ENCODE assay signal across 9 mouse cellular contexts in the genomic region with DNA sequence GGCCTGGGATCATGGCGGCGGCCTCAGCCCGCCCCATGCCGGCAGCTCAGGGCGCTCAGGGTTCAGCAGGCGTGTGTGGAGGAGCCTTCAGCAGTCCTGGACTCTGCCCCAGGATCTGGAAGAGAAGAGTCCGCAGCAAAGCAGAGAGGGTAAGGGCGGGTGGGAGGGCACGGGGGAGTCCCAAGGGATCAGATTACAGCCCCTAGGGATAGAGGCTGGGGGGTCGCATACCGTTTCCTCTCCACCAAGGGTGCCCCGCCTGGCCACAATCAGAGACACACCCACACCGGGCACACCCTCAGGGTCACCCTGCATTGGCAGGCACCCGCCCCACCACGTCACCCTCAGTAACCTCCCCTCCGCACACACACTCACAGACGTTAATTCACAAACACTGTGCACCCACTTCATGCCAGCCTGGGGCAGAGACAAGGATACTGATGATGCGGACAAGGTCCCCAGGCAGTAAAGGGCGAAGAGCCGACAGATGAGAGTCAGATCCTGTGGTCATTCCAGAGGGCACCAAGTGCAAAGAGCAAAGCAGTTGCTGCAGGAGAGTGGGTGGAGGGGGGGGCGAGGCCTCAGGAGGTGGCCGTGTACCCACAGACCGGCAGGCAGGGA. TPM values are rescaled to one million over a fixed set of nuclear protein-coding genes. Genes with fewer than 3 reads are reported as not detected.
DNase-seq lines count a peak whose midpoint lies in the region; ATAC-seq and TF ChIP-seq lines count a peak whose summit lies in the region.
"Had no signal": no experiment of that assay in that cellular context is flagged by ENCODE, and none has a peak within 500 bp of the region (broad histone marks: within the 10 kb centered on the region; RNA-seq: fewer than 3 reads in every experiment).

No protein-coding gene starts in this region.

- H3K4me1 ChIP-seq in forebrain, embryonic 12.5 days = peaks cover 53% of the 10 kb centered on the region
- H3K4me1 ChIP-seq in forebrain, postnatal 0 days (ENCODE audit: insufficient read depth) = no peaks in the 10 kb centered on the region
- peaks cover 9% of the 10 kb centered on the region; the same call in 1 of the 2 replicates for H3K4me1 ChIP-seq in hindbrain, postnatal 0 days (ENCODE audit: insufficient read depth, low read length)
- peaks cover 23% of the 10 kb centered on the region; the same call in 1 of the 2 replicates for H3K4me1 ChIP-seq in lung, embryonic 14.5 days (ENCODE audit: insufficient read depth)

- DNase-seq in forebrain, postnatal 0 days = no peak
- DNase-seq in hindbrain, postnatal 0 days (ENCODE audit: low spot score) = no peak
- peak; percentile 31 for DNase-seq in lung, embryonic 14.5 days
- no peak for DNase-seq in spleen, postnatal 14 days (ENCODE audit: low spot score in 2 of 2)

- H3K27me3 ChIP-seq in forebrain, embryonic 12.5 days = peaks cover 3% of the 10 kb centered on the region; the same call in 1 of the 2 replicates
- H3K27me3 ChIP-seq in forebrain, postnatal 0 days (ENCODE audit: insufficient read depth, low read length) = no peaks in the 10 kb centered on the region
- no peaks in the 10 kb centered on the region for H3K27me3 ChIP-seq in C2C12 (ENCODE audit: control insufficient read depth, insufficient read depth, insufficient read length)
- no peaks in the 10 kb centered on the region for H3K27me3 ChIP-seq in hindbrain, postnatal 0 days (ENCODE audit: insufficient read depth, low read length)
- H3K27me3 ChIP-seq in lung, embryonic 14.5 days (ENCODE audit: insufficient read depth, low read length) = no peaks in the 10 kb centered on the region
- H3K27me3 ChIP-seq: CH12.LX had no signal

- ATAC-seq in forebrain, embryonic 12.5 days (ENCODE audit: low FRiP score) = no peak
- ATAC-seq in forebrain, postnatal 0 days = no peak
- no peak for ATAC-seq in hindbrain, postnatal 0 days
- 0 out of 2 replicates have a peak, but pooled peaks have one; percentile 4 for ATAC-seq in lung, embryonic 14.5 days (ENCODE audit: insufficient read depth)
- no peak for ATAC-seq in cerebellum, adult (ENCODE audit: insufficient number of reproducible peaks, low FRiP score, low TSS enrichment)
- ATAC-seq in granulocyte monocyte progenitor cell, adult 5-6 weeks (replicated peaks; ENCODE audit: poor library complexity, severe bottlenecking) = no peak

- H3K79me2 ChIP-seq in C2C12 (ENCODE audit: control insufficient read depth, insufficient read depth) = no peaks in the 10 kb centered on the region

- no peak for TF ChIP-seq CTCF in forebrain, postnatal 0 days (IDR thresholded peaks at IDR 0.05; ENCODE audit: low read depth)
- no peak for TF ChIP-seq CTCF in C2C12 (IDR thresholded peaks at IDR 0.05; ENCODE audit: control insufficient read depth, insufficient read depth, insufficient read length)
- no peak for TF ChIP-seq CTCF in hindbrain, postnatal 0 days (IDR thresholded peaks at IDR 0.05; ENCODE audit: low read depth)
- TF ChIP-seq CTCF in lung, embryonic 14.5 days (IDR thresholded peaks at IDR 0.05; ENCODE audit: low read depth) = no peak

- WGBS in forebrain, embryonic 12.5 days = 41% methylated on average over 23 of the region's 23 CpGs
- WGBS in forebrain, postnatal 0 days = 50% methylated on average over 23 of the region's 23 CpGs
- 43% methylated on average over 21 of the region's 23 CpGs for WGBS in hindbrain, postnatal 0 days
- 30% methylated on average over 23 of the region's 23 CpGs for WGBS in lung, embryonic 14.5 days

- H3K27ac ChIP-seq in forebrain, embryonic 12.5 days = 0 out of 2 replicates have a peak overlapping the region, but pooled peaks have one; percentile 1
- H3K27ac ChIP-seq in forebrain, postnatal 0 days (ENCODE audit: low read depth, low read length) = no peak overlapping the region
- H3K27ac ChIP-seq in hindbrain, postnatal 0 days = no peak overlapping the region
- peak overlapping the region; percentile 10; the same call in 1 of the 2 replicates for H3K27ac ChIP-seq in lung, embryonic 14.5 days (ENCODE audit: low read depth)

- H3K9me3 ChIP-seq in forebrain, embryonic 12.5 days = no peaks in the 10 kb centered on the region
- H3K9me3 ChIP-seq in forebrain, postnatal 0 days (ENCODE audit: low read length) = no peaks in the 10 kb centered on the region
- H3K9me3 ChIP-seq in hindbrain, postnatal 0 days (ENCODE audit: low read length) = no peaks in the 10 kb centered on the region
- no peaks in the 10 kb centered on the region for H3K9me3 ChIP-seq in lung, embryonic 14.5 days (ENCODE audit: low read depth, low read length)

- H3K9ac ChIP-seq in forebrain, embryonic 12.5 days = 0 out of 2 replicates have a peak overlapping the region, but pooled peaks have one; percentile 21
- H3K9ac ChIP-seq in forebrain, postnatal 0 days = no peak overlapping the region
- H3K9ac ChIP-seq in hindbrain, postnatal 0 days (replicated peaks; ENCODE audit: low read length) = no peak overlapping the region; the same call in 1 of the 2 replicates
- H3K9ac ChIP-seq in lung, embryonic 14.5 days = peak overlapping the region; percentile 9; the same call in 1 of the 2 replicates

- H3K4me3 ChIP-seq in forebrain, embryonic 12.5 days (replicated peaks) = no peak overlapping the region
- H3K4me3 ChIP-seq in forebrain, postnatal 0 days (ENCODE audit: low read depth, low read length) = no peak overlapping the region
- peak overlapping the region; percentile 32 for H3K4me3 ChIP-seq in C2C12 (ENCODE audit: insufficient read depth, poor library complexity, severe bottlenecking)
- no peak overlapping the region for H3K4me3 ChIP-seq in hindbrain, postnatal 0 days (ENCODE audit: low read length)
- H3K4me3 ChIP-seq in lung, embryonic 14.5 days (ENCODE audit: low read depth, low read length) = 0 out of 2 replicates have a peak overlapping the region, but pooled peaks have one; percentile 7

- H3K79me3 ChIP-seq in C2C12 (ENCODE audit: low read depth) = no peaks in the 10 kb centered on the region

- peak overlapping the region; percentile 50 for H3ac ChIP-seq in C2C12 (ENCODE audit: control insufficient read depth, insufficient read length, low read depth)

- peak overlapping the region; percentile 15; the same call in 1 of the 2 replicates for H3K4me2 ChIP-seq in forebrain, embryonic 12.5 days
- no peak overlapping the region for H3K4me2 ChIP-seq in forebrain, postnatal 0 days (ENCODE audit: low read depth)
- H3K4me2 ChIP-seq in hindbrain, postnatal 0 days (ENCODE audit: low read depth, low read length) = 0 out of 2 replicates have a peak overlapping the region, but pooled peaks have one; percentile 10
- peak overlapping the region; percentile 25; the same call in 1 of the 2 replicates for H3K4me2 ChIP-seq in lung, embryonic 14.5 days

- H3K36me3 ChIP-seq in forebrain, embryonic 12.5 days (replicated peaks) = no peaks in the 10 kb centered on the region
- H3K36me3 ChIP-seq in forebrain, postnatal 0 days (ENCODE audit: insufficient read depth) = no peaks in the 10 kb centered on the region
- no peaks in the 10 kb centered on the region for H3K36me3 ChIP-seq in C2C12 (ENCODE audit: control insufficient read depth, insufficient read depth)
- no peaks in the 10 kb centered on the region for H3K36me3 ChIP-seq in hindbrain, postnatal 0 days (ENCODE audit: insufficient read depth, low read length)
- H3K36me3 ChIP-seq in lung, embryonic 14.5 days (ENCODE audit: insufficient read depth) = no peaks in the 10 kb centered on the region

RNA-seq across cellular contexts. Expression of a gene that starts 3.9 kb away (rescaled TPM):
- 1.7 and 2.6 TPM in 2 replicates for polyA plus RNA-seq in forebrain, embryonic 12.5 days (2016; fragmentation: Nextera tagmentation; extraction: Ambion mirVana)
- total RNA-seq in forebrain, postnatal 0 days (2014; rRNA removed) = 6.5 and 6.6 TPM in 2 replicates
- polyA plus RNA-seq in forebrain, postnatal 0 days (2015; fragmentation: Nextera tagmentation; extraction: Ambion mirVana) = 3.9 and 4.4 TPM in 2 replicates
- 13.7 TPM for polyA plus RNA-seq in C2C12 (2012; fragmentation: generic; extraction: Trizol)
- total RNA-seq in hindbrain, postnatal 0 days (2014; rRNA removed) = 11.2 and 14.6 TPM in 2 replicates
- polyA plus RNA-seq in hindbrain, postnatal 0 days (2015; fragmentation: Nextera tagmentation; extraction: Ambion mirVana) = 8.3 and 9.0 TPM in 2 replicates
- polyA plus RNA-seq in lung, embryonic 14.5 days (2014; fragmentation: Nextera tagmentation; extraction: Ambion mirVana) = 5.1 and 5.3 TPM in 2 replicates
- total RNA-seq in granulocyte monocyte progenitor cell, adult 5-6 weeks (2014; fragmentation: Nextera tagmentation) = not detected in 2 replicates
- total RNA-seq in granulocyte monocyte progenitor cell, adult 5-6 weeks (2017) = not detected in 2 replicates

RNA-seq across cellular contexts. Expression of a gene that starts 17.7 kb away (rescaled TPM):
- polyA plus RNA-seq in forebrain, embryonic 12.5 days (2016; fragmentation: Nextera tagmentation; extraction: Ambion mirVana) = 22.1 and 26.3 TPM in 2 replicates
- total RNA-seq in forebrain, postnatal 0 days (2014; rRNA removed) = 11.7 and 13.8 TPM in 2 replicates
- 6.2 and 7.4 TPM in 2 replicates for polyA plus RNA-seq in forebrain, postnatal 0 days (2015; fragmentation: Nextera tagmentation; extraction: Ambion mirVana)
- 71.7 TPM for polyA plus RNA-seq in C2C12 (2012; fragmentation: generic; extraction: Trizol)
- 7.6 and 10.9 TPM in 2 replicates for total RNA-seq in hindbrain, postnatal 0 days (2014; rRNA removed)
- polyA plus RNA-seq in hindbrain, postnatal 0 days (2015; fragmentation: Nextera tagmentation; extraction: Ambion mirVana) = 9.0 and 9.3 TPM in 2 replicates
- polyA plus RNA-seq in lung, embryonic 14.5 days (2014; fragmentation: Nextera tagmentation; extraction: Ambion mirVana) = 57.9 and 64.6 TPM in 2 replicates
- total RNA-seq in granulocyte monocyte progenitor cell, adult 5-6 weeks (2014; fragmentation: Nextera tagmentation) = 89.9 and 105 TPM in 2 replicates
- total RNA-seq in granulocyte monocyte progenitor cell, adult 5-6 weeks (2017) = 46.9 and 76.8 TPM in 2 replicates

RNA-seq across cellular contexts. Expression of a gene that starts 24.5 kb away (rescaled TPM):
- polyA plus RNA-seq in forebrain, embryonic 12.5 days (2016; fragmentation: Nextera tagmentation; extraction: Ambion mirVana) = 0.80 and 1.2 TPM in 2 replicates
- total RNA-seq in forebrain, postnatal 0 days (2014; rRNA removed) = 1.00 and 2.9 TPM in 2 replicates
- 1.3 and 1.5 TPM in 2 replicates for polyA plus RNA-seq in forebrain, postnatal 0 days (2015; fragmentation: Nextera tagmentation; extraction: Ambion mirVana)
- 0.28 TPM for polyA plus RNA-seq in C2C12 (2012; fragmentation: generic; extraction: Trizol)
- total RNA-seq in hindbrain, postnatal 0 days (2014; rRNA removed) = 3.3 and 4.9 TPM in 2 replicates
- 1.7 and 1.9 TPM in 2 replicates for polyA plus RNA-seq in hindbrain, postnatal 0 days (2015; fragmentation: Nextera tagmentation; extraction: Ambion mirVana)
- 0.73 and 1.4 TPM in 2 replicates for polyA plus RNA-seq in lung, embryonic 14.5 days (2014; fragmentation: Nextera tagmentation; extraction: Ambion mirVana)
- 0.34 TPM in 1 of 2 replicates, not detected in the other for total RNA-seq in granulocyte monocyte progenitor cell, adult 5-6 weeks (2014; fragmentation: Nextera tagmentation)
- 0.26 and 0.46 TPM in 2 replicates for total RNA-seq in granulocyte monocyte progenitor cell, adult 5-6 weeks (2017)

RNA-seq across cellular contexts. Expression of a gene that starts 26.5 kb away (rescaled TPM):
- 13.7 and 14.2 TPM in 2 replicates for polyA plus RNA-seq in forebrain, embryonic 12.5 days (2016; fragmentation: Nextera tagmentation; extraction: Ambion mirVana)
- 15.8 and 27.0 TPM in 2 replicates for total RNA-seq in forebrain, postnatal 0 days (2014; rRNA removed)
- polyA plus RNA-seq in forebrain, postnatal 0 days (2015; fragmentation: Nextera tagmentation; extraction: Ambion mirVana) = 18.8 and 21.3 TPM in 2 replicates
- 8.2 TPM for polyA plus RNA-seq in C2C12 (2012; fragmentation: generic; extraction: Trizol)
- total RNA-seq in hindbrain, postnatal 0 days (2014; rRNA removed) = 29.9 and 32.8 TPM in 2 replicates
- 17.8 and 19.4 TPM in 2 replicates for polyA plus RNA-seq in hindbrain, postnatal 0 days (2015; fragmentation: Nextera tagmentation; extraction: Ambion mirVana)
- 14.7 and 17.2 TPM in 2 replicates for polyA plus RNA-seq in lung, embryonic 14.5 days (2014; fragmentation: Nextera tagmentation; extraction: Ambion mirVana)
- 7.1 and 18.2 TPM in 2 replicates for total RNA-seq in granulocyte monocyte progenitor cell, adult 5-6 weeks (2014; fragmentation: Nextera tagmentation)
- total RNA-seq in granulocyte monocyte progenitor cell, adult 5-6 weeks (2017) = 5.5 and 8.2 TPM in 2 replicates

RNA-seq across cellular contexts. Expression of a gene that starts 28.4 kb away (rescaled TPM):
- polyA plus RNA-seq in forebrain, embryonic 12.5 days (2016; fragmentation: Nextera tagmentation; extraction: Ambion mirVana) = 6.9 and 8.4 TPM in 2 replicates
- total RNA-seq in forebrain, postnatal 0 days (2014; rRNA removed) = 3.5 and 3.9 TPM in 2 replicates
- polyA plus RNA-seq in forebrain, postnatal 0 days (2015; fragmentation: Nextera tagmentation; extraction: Ambion mirVana) = 1.9 and 2.0 TPM in 2 replicates
- 1.2 TPM for polyA plus RNA-seq in C2C12 (2012; fragmentation: generic; extraction: Trizol)
- total RNA-seq in hindbrain, postnatal 0 days (2014; rRNA removed) = 3.4 and 7.7 TPM in 2 replicates
- polyA plus RNA-seq in hindbrain, postnatal 0 days (2015; fragmentation: Nextera tagmentation; extraction: Ambion mirVana) = 3.3 and 4.9 TPM in 2 replicates
- 5.2 and 5.9 TPM in 2 replicates for polyA plus RNA-seq in lung, embryonic 14.5 days (2014; fragmentation: Nextera tagmentation; extraction: Ambion mirVana)
- total RNA-seq in granulocyte monocyte progenitor cell, adult 5-6 weeks (2014; fragmentation: Nextera tagmentation) = 1.4 and 4.9 TPM in 2 replicates
- total RNA-seq in granulocyte monocyte progenitor cell, adult 5-6 weeks (2017) = 0.56 and 1.0 TPM in 2 replicates

Comparison
In these comparisons a context has a peak if more than half of its experiments do, and no peak if none do; other contexts are left out.
1. H3K27ac ChIP-seq: peak in forebrain, embryonic 12.5 days (single experiment) and lung, embryonic 14.5 days (single experiment); none in forebrain, postnatal 0 days (single experiment) and hindbrain, postnatal 0 days (single experiment).
2. H3K9ac ChIP-seq: peak in forebrain, embryonic 12.5 days (single experiment) and lung, embryonic 14.5 days (single experiment); none in forebrain, postnatal 0 days (single experiment) and hindbrain, postnatal 0 days (single experiment).
3. H3K4me3 ChIP-seq: peak in C2C12 (single experiment) and lung, embryonic 14.5 days (single experiment); none in forebrain, embryonic 12.5 days (single experiment), forebrain, postnatal 0 days (single experiment) and hindbrain, postnatal 0 days (single experiment).